9 mouse cellular contexts compared by ENCODE assay signal in the genomic region with DNA sequence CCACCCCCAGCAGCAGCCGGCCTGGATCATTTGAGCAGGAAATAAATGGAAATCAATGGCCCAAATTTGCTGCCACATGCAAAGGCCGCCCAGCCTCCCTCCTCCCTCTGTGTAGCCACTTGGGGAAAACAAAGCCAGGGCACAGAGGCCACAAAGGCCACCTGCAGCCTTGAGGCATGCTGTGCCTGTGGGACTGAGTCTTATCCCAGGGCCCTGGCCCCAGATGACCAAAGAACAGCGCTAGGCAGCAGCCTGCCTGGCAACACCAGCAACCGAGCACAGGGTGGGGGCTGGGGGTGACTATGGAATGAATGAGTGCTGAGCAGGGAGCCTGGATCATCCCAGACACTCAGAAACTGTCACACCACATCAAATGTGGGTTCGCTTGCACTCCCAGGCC.
DNase-seq lines count a peak whose midpoint lies in the region; ATAC-seq and TF ChIP-seq lines count a peak whose summit lies in the region.
"Had no signal": no experiment of that assay in that cellular context is flagged by ENCODE, and none has a peak within 500 bp of the region (broad histone marks: within the 10 kb centered on the region; RNA-seq: fewer than 3 reads in every experiment).

No protein-coding gene starts in this region.

- H3K4me1 ChIP-seq in forebrain, postnatal 0 days (ENCODE audit: insufficient read depth): peaks cover 6% of the 10 kb centered on the region
- peaks cover 72% of the 10 kb centered on the region for H3K4me1 ChIP-seq in midbrain, embryonic 10.5 days
- H3K4me1 ChIP-seq in thymus, adult 2 months (replicated peaks; ENCODE audit: control insufficient read depth, insufficient read depth, low read length): peaks cover 8% of the 10 kb centered on the region

- peak; percentile 58; the same call in 1 of the 2 replicates for ATAC-seq in forebrain, postnatal 0 days

- TF ChIP-seq CTCF in forebrain, postnatal 0 days (IDR thresholded peaks at IDR 0.05; ENCODE audit: low read depth): no peak
- no peak for TF ChIP-seq CTCF in thymus, adult 2 months (IDR thresholded peaks at IDR 0.05; ENCODE audit: borderline replicate concordance, control insufficient read depth, extremely low read depth, insufficient read depth, low read length, poor library complexity)

- DNase-seq in heart, adult 11 months: peak; percentile 90
- no peak for DNase-seq in heart, postnatal 4 days
- peak; percentile 64 for DNase-seq in MN1 (ENCODE audit: low spot score)
- DNase-seq in forebrain, postnatal 0 days: peak; percentile 16
- DNase-seq in midbrain, embryonic 10.5 days (ENCODE audit: low spot score): peak; percentile 89
- no peak for DNase-seq in thymus, adult 2 months
- DNase-seq in urinary bladder, postnatal 25 days (ENCODE audit: low spot score): no peak
- no peak for DNase-seq in thymus, postnatal 36 days
- DNase-seq: kidney, postnatal 36 days had no signal

- H3K27me3 ChIP-seq in forebrain, postnatal 0 days (ENCODE audit: insufficient read depth, low read length): no peaks in the 10 kb centered on the region
- peaks cover 36% of the 10 kb centered on the region for H3K27me3 ChIP-seq in midbrain, embryonic 10.5 days (ENCODE audit: low read depth, poor library complexity, severe bottlenecking)
- no peaks in the 10 kb centered on the region for H3K27me3 ChIP-seq in thymus, adult 2 months (ENCODE audit: control insufficient read depth, insufficient read depth, low read length)

- no peak overlapping the region for H3K4me3 ChIP-seq in forebrain, postnatal 0 days (ENCODE audit: low read depth, low read length)
- H3K4me3 ChIP-seq in midbrain, embryonic 10.5 days: peak overlapping the region; percentile 39
- no peak overlapping the region for H3K4me3 ChIP-seq in thymus, adult 2 months (ENCODE audit: control insufficient read depth, insufficient read depth, low read length)

- no peak for TF ChIP-seq POLR2A in thymus, adult 2 months (IDR thresholded peaks at IDR 0.05; ENCODE audit: control insufficient read depth, extremely low read depth, insufficient read depth, low read length, poor library complexity)

- no peaks in the 10 kb centered on the region for H3K9me3 ChIP-seq in forebrain, postnatal 0 days (ENCODE audit: low read length)
- no peaks in the 10 kb centered on the region for H3K9me3 ChIP-seq in midbrain, embryonic 10.5 days (replicated peaks)

- peak overlapping the region; percentile 66; the same call in 1 of the 2 replicates for H3K27ac ChIP-seq in forebrain, postnatal 0 days (ENCODE audit: low read depth, low read length)
- peak overlapping the region; percentile 92 for H3K27ac ChIP-seq in midbrain, embryonic 10.5 days (replicated peaks)
- H3K27ac ChIP-seq in thymus, adult 2 months (ENCODE audit: control insufficient read depth, insufficient read depth, low read length): no peak overlapping the region

- H3K4me2 ChIP-seq in forebrain, postnatal 0 days (ENCODE audit: low read depth): no peak overlapping the region

- no peaks in the 10 kb centered on the region for H3K36me3 ChIP-seq in forebrain, postnatal 0 days (ENCODE audit: insufficient read depth)
- no peaks in the 10 kb centered on the region for H3K36me3 ChIP-seq in midbrain, embryonic 10.5 days
- H3K36me3 ChIP-seq in thymus, adult 2 months (ENCODE audit: control insufficient read depth, insufficient read depth, low read length): no peaks in the 10 kb centered on the region

- no peak overlapping the region for H3K9ac ChIP-seq in forebrain, postnatal 0 days

- 16% methylated on average over 5 of the region's 5 CpGs for WGBS in forebrain, postnatal 0 days
- 3% methylated on average over 5 of the region's 5 CpGs for WGBS in midbrain, embryonic 10.5 days
- WGBS in thymus, adult 2 months: 80% methylated on average over 5 of the region's 5 CpGs

Comparison
In these comparisons a context has a peak if more than half of its experiments do, and no peak if none do; other contexts are left out.
1. DNase-seq: peak in heart, adult 11 months (single experiment), MN1 (single experiment), forebrain, postnatal 0 days (single experiment) and midbrain, embryonic 10.5 days (single experiment); none in heart, postnatal 4 days (single experiment), thymus, adult 2 months (single experiment), urinary bladder, postnatal 25 days (single experiment) and thymus, postnatal 36 days (0 of 2).